Comparison of ENCODE assay signal across 8 mouse cellular contexts in genomic region chr11:88114871-88115301, GRCm38 (mm10). TPM values are rescaled to one million over a fixed set of nuclear protein-coding genes. Genes with fewer than 3 reads are reported as not detected.
DNase-seq lines count a peak whose midpoint lies in the region; ATAC-seq and TF ChIP-seq lines count a peak whose summit lies in the region.
"Had no signal": no experiment of that assay in that cellular context is flagged by ENCODE, and none has a peak within 500 bp of the region (broad histone marks: within the 10 kb centered on the region; RNA-seq: fewer than 3 reads in every experiment).

No protein-coding gene starts in this region.

- peak overlapping the region; percentile 43 for H3K4me2 ChIP-seq in heart, embryonic 12.5 days
- H3K4me2 ChIP-seq: limb, embryonic 15.5 days had no signal

- H3K79me2 ChIP-seq in macrophage (ENCODE audit: inconsistent target): no peaks in the 10 kb centered on the region

- no peak overlapping the region for H3K4me3 ChIP-seq in cortical plate, adult 2 months (ENCODE audit: insufficient read depth, low read length)
- no peak overlapping the region for H3K4me3 ChIP-seq in heart, embryonic 12.5 days
- H3K4me3 ChIP-seq in macrophage (ENCODE audit: inconsistent target): no peak overlapping the region
- H3K4me3 ChIP-seq: limb, embryonic 15.5 days had no signal

- peak; percentile 58 for DNase-seq in adrenal gland, adult 8-10 months
- peak; percentile 71 for DNase-seq in kidney, adult 9 months
- DNase-seq in thymus, postnatal 10 days (ENCODE audit: low spot score in 2 of 2): peak; percentile 7 to 22
- DNase-seq in cerebellum, adult 8-10 months: no peak

- no peaks in the 10 kb centered on the region for H3K27me3 ChIP-seq in heart, embryonic 12.5 days (replicated peaks)
- H3K27me3 ChIP-seq: limb, embryonic 15.5 days had no signal

- ATAC-seq in heart, embryonic 12.5 days (ENCODE audit: insufficient number of reproducible peaks, low FRiP score): peak; percentile 63

- no peak for TF ChIP-seq CTCF in cortical plate, adult 2 months (IDR thresholded peaks at IDR 0.05; ENCODE audit: extremely low read depth, insufficient read depth, low read length)

- H3K36me3 ChIP-seq in heart, embryonic 12.5 days: no peaks in the 10 kb centered on the region
- no peaks in the 10 kb centered on the region for H3K36me3 ChIP-seq in macrophage (ENCODE audit: inconsistent target)
- H3K36me3 ChIP-seq: limb, embryonic 15.5 days had no signal

- H3K4me1 ChIP-seq in cortical plate, adult 2 months (ENCODE audit: control insufficient read depth, insufficient read depth, low read length): peaks cover 10% of the 10 kb centered on the region
- peaks cover 96% of the 10 kb centered on the region for H3K4me1 ChIP-seq in heart, embryonic 12.5 days (replicated peaks)

- peak overlapping the region; percentile 10; the same call in 1 of the 2 replicates for H3K27ac ChIP-seq in cortical plate, adult 2 months (ENCODE audit: insufficient read depth, low read length)
- H3K27ac ChIP-seq in heart, embryonic 12.5 days (ENCODE audit: poor library complexity, severe bottlenecking): peak overlapping the region; percentile 80
- peak overlapping the region; percentile 0; the same call in 1 of the 2 replicates for H3K27ac ChIP-seq in macrophage
- H3K27ac ChIP-seq: limb, embryonic 15.5 days had no signal

- H3K9ac ChIP-seq in heart, embryonic 12.5 days: peak overlapping the region; percentile 46; the same call in 1 of the 2 replicates
- H3K9ac ChIP-seq: limb, embryonic 15.5 days had no signal

- 12% methylated on average over 8 of the region's 8 CpGs for WGBS in heart, embryonic 12.5 days
- 22% methylated on average over 6 of the region's 8 CpGs for WGBS in macrophage (ENCODE audit: missing documents)

- no peaks in the 10 kb centered on the region for H3K9me3 ChIP-seq in heart, embryonic 12.5 days (replicated peaks)
- H3K9me3 ChIP-seq: limb, embryonic 15.5 days had no signal

- TF ChIP-seq POLR2A in cortical plate, adult 2 months (IDR thresholded peaks at IDR 0.05; ENCODE audit: extremely low read depth, insufficient read depth, low read length): no peak

RNA-seq across cellular contexts. Expression of gene Cuedc1, which starts 17.0 kb away (rescaled TPM):
- 100 to 1,000 TPM in 2 of 4 experiments, 10 to 100 TPM in 2; 46.1 to 114 (median 84.3) TPM for total RNA-seq in adrenal gland, adult 8-10 months (2022)
- 22.3 and 23.9 TPM in 2 replicates for polyA plus RNA-seq in cortical plate, adult 2 months (2012; rRNA removed)
- 20.7 and 22.9 TPM in 2 replicates for polyA plus RNA-seq in heart, embryonic 12.5 days (2016; fragmentation: Nextera tagmentation; extraction: Ambion mirVana)
- 10 to 100 TPM in 17 of 26 experiments, 1 to 10 TPM in 9; 3.5 to 73.4 (median 15.4) TPM for total RNA-seq in macrophage (2018; cell fraction: chromatin; rRNA removed)
- total RNA-seq in macrophage (2018; cell fraction: cytosol; rRNA removed): 1 to 10 TPM in 22 of 26 experiments, under 1 TPM in 4; 0.48 to 4.6 (median 1.9) TPM
- total RNA-seq in macrophage (2018; cell fraction: nucleus; rRNA removed): 10 to 100 TPM in 6 of 26 experiments, 1 to 10 TPM in 20; 1.5 to 26.6 (median 5.2) TPM
- polyA plus RNA-seq in macrophage (2018): 0.95 to 2.5 TPM (median 2.2 TPM) in 3 replicates

RNA-seq across cellular contexts. Expression of gene Vezf1, which starts 46.8 kb away (rescaled TPM):
- total RNA-seq in adrenal gland, adult 8-10 months (2022): 10 to 100 TPM; 42.1 to 71.0 (median 59.4) TPM
- polyA plus RNA-seq in cortical plate, adult 2 months (2012; rRNA removed): 16.8 and 18.5 TPM in 2 replicates
- polyA plus RNA-seq in heart, embryonic 12.5 days (2016; fragmentation: Nextera tagmentation; extraction: Ambion mirVana): 27.3 and 29.3 TPM in 2 replicates
- total RNA-seq in macrophage (2018; cell fraction: chromatin; rRNA removed): 100 to 1,000 TPM in 2 of 26 experiments, 10 to 100 TPM in 23, 1 to 10 TPM in 1; 9.5 to 112 (median 16.5) TPM
- 10 to 100 TPM; 11.5 to 42.6 (median 17.7) TPM for total RNA-seq in macrophage (2018; cell fraction: cytosol; rRNA removed)
- 100 to 1,000 TPM in 2 of 26 experiments, 10 to 100 TPM in 24; 14.5 to 149 (median 23.2) TPM for total RNA-seq in macrophage (2018; cell fraction: nucleus; rRNA removed)
- polyA plus RNA-seq in macrophage (2018): 12.2 to 18.4 TPM (median 14.4 TPM) in 3 replicates

Comparison
In these comparisons a context has a peak if more than half of its experiments do, and no peak if none do; other contexts are left out.
1. H3K27ac ChIP-seq: peak in every context shown above with its lines; median percentile 80 in heart, embryonic 12.5 days; 10 in cortical plate, adult 2 months; 0 in macrophage.